Mouse (Mus musculus) spleen, postnatal 14 days (tissue): ENCODE data around the gene Shank2.

Experiments
- DNase-seq, 2 experiments: peaks; one replicate each; pipeline ENCODE4 v3.0.0; 2021 to 2022; ENCODE audit warnings: low spot score in 2 of 2

Shank2 gene

GRCm38 (mm10) chr7:144470545-144471059 is 468.9 kb downstream of the Shank2 start, which contains the start of gene Cttn:
Gene Cttn, minus strand, starts transcription at chr7:144471009.
- DNase-seq, result peak; percentile 34 to 41

GRCm38 (mm10) chr7:144471103-144471502 is 469.4 kb downstream of the Shank2 start:
- no peak for DNase-seq

- no peak for DNase-seq
These were observed 471.8 kb downstream of the Shank2 start for GRCm38 (mm10) chr7:144473486-144473885.
